Mouse (Mus musculus) olfactory bulb, adult 2 months (tissue): ENCODE results near the gene Aldh3b3. TPM values are rescaled to one million over a fixed set of nuclear protein-coding genes. Genes with fewer than 3 reads are reported as not detected.

Experiments used
- H3K27ac ChIP-seq: fragments of 200-500 bp; 2 replicates; pipeline ENCODE4 v1.5.1; 2012; ENCODE audit warnings: low read depth, low read length; ENCODE audit not compliant: insufficient read depth
- H3K4me1 ChIP-seq: fragments of 200-500 bp; 2 replicates; pipeline ENCODE4 v1.6.1; 2012; ENCODE audit warnings: low read length; ENCODE audit not compliant: control insufficient read depth, insufficient read depth
- H3K4me3 ChIP-seq: fragments of 200-500 bp; 2 replicates; pipeline ENCODE4 v1.5.1; 2012; ENCODE audit warnings: mild to moderate bottlenecking, low read depth, low read length, moderate library complexity; ENCODE audit not compliant: insufficient read depth
- CTCF ChIP-seq: fragments of 200-500 bp; IDR thresholded peaks from 2 replicates; pipeline ENCODE4 v1.5.1; 2012; ENCODE audit warnings: low read depth, mild to moderate bottlenecking, low read length, moderate library complexity; ENCODE audit not compliant: insufficient read depth
- POLR2A ChIP-seq: fragments of 200-500 bp; IDR thresholded peaks from 2 replicates; pipeline ENCODE4 v1.6.1; 2012; ENCODE audit warnings: mild to moderate bottlenecking, low read depth, low read length, moderate library complexity; ENCODE audit not compliant: insufficient read depth
- WGBS: fragments of 180-500 bp; shearing (Covaris S2); methylation state at CpG from one replicate; pipeline ENCODE4 v1.1.7; 2018; 5-methylcytosine and 5-hydroxymethylcytosine counted together
- polyA plus RNA-seq: library from polyadenylated mRNA; stranded (reverse); fragments of >200 nt; gene quantifications from 2 replicates; pipeline ENCODE4 v1.2.4, GENCODE M21; 2012; ENCODE audit warnings: low replicate concordance; ENCODE audit not compliant: missing spikeins, insufficient read depth, insufficient read length

Aldh3b3 gene
- polyA plus RNA-seq, 1 experiment: not detected

DNA sequence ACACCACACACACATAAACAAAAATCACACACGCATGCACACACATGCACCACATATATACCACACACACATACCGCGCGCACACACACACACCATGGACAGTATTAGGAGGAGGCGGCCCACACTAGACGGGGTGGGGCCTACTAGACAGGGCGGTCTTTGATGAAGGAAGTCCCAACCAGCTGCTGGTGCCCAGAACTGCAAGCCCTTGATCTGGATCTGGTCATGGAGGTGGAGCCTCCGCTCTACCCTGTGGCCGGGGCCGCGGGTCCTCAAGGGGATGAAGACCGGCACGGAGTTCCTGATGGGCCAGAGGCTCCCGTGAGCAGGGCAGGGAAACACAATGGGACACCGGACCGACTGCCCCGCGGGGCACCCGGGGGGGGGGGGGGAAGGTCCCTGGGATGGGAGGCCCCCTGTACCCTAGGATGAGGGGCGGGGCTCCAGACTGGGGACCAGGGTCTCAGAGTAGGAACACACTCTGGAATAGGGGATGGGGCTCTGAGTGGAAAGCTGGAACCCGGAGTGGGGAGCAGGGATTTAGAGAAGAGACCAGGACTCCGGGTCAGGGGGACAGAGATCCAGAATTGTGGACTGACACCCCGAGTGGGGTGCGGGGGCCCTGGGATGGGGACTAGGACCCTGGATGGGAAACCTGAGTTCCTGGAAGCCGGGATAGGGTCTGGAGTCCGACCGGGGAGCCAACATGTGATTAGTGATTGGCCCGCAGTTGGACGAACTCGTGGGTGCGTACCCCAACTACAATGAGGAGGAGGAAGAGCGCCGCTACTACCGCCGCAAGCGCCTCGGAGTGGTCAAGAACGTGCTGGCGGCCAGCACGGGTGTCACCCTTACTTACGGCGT, 23.2 kb upstream of the Aldh3b3 start, which contains the start of gene Unc93b1:
Unc93b1 (plus strand) TSS at position 155 of the 864 bp plus-strand sequence.
- Histone ChIP-seq H3K27ac (no peak within 1 kb of the TSS), H3K4me3 (peak within 1 kb of the TSS; percentile 47), H3K4me1 (peaks cover 19% of the 10 kb centered on the region)
- TF ChIP-seq CTCF (no peak), POLR2A (no peak)
- WGBS: 14% methylated on average over 42 of the region's 42 CpGs

DNA sequence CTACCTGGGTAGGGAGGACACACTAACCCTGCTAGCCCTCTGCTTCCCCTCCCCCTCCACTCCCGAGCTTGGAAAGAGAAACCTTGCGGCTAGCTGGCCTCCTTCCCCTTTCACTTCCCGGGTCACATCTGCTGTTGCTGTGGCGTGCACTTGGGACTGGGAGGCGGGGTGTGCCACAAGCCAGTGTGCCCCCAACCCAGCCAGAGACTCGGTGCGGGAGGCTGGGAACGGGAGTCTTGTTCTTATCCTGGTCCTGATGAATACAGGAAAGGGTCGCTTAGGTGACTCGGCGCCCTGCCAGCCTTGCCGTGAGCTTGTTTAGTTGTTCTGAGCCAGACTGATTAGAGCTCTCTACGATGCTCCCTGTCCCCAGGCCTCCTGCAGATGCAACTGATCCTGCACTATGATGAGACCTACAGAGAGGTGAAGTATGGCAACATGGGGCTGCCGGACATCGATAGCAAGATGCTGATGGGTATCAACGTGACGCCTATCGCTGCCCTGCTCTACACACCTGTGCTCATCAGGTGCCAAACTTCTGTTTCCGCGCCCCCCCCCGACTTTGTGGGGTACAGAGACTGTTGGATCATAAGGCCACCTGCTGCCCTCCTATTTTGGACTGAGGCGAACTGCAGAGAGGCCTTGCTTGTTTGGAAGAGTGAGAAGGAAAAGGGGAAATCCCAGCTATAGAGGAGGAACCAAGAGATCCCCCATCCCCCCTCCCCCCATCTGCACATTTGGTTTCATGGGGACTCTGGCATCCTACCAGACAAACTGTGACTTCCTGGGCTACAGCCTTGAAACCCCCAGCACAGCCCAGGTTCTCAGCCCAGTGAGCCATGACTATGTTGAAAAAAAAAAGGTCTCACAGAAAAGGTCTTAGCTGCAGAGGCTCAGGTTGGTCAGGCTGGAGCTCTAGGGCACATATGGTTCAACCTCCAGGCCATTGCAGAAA, 22.3 kb upstream of the Aldh3b3 start:
- no peak overlapping the region for H3K27ac ChIP-seq
- peaks cover 12% of the 10 kb centered on the region for H3K4me1 ChIP-seq
- TF ChIP-seq POLR2A (0 out of 2 replicates have a peak, but pooled peaks have one; percentile 14), CTCF (no peak)
- 8% methylated on average over 22 of the region's 22 CpGs for WGBS
- peak overlapping the region; percentile 47 for H3K4me3 ChIP-seq

DNA sequence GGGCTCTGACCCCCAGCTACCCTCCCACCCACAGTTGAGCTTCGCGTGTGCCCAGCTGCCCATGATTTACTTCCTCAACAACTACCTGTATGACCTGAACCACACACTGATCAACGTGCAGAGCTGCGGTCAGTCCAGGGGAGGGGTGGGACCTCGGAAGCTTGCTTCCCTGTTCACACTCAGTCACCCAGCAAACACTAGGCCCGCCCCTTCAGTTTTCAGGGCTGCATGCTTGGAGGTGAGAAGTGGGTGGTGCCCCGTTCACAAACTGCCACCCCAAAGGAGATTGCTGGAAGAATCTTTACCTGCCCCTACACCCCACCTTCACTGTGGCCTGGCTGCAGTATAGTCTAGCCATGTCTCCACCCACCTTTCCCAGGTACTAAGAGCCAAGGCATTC, 16.1 kb upstream of the Aldh3b3 start:
- peaks cover 3% of the 10 kb centered on the region for H3K4me1 ChIP-seq
- TF ChIP-seq CTCF: no peak
- TF ChIP-seq POLR2A: no peak
- 84% methylated on average over 7 of the region's 7 CpGs for WGBS
- no peak overlapping the region for H3K4me3 ChIP-seq
- H3K27ac ChIP-seq: no peak overlapping the region

DNA sequence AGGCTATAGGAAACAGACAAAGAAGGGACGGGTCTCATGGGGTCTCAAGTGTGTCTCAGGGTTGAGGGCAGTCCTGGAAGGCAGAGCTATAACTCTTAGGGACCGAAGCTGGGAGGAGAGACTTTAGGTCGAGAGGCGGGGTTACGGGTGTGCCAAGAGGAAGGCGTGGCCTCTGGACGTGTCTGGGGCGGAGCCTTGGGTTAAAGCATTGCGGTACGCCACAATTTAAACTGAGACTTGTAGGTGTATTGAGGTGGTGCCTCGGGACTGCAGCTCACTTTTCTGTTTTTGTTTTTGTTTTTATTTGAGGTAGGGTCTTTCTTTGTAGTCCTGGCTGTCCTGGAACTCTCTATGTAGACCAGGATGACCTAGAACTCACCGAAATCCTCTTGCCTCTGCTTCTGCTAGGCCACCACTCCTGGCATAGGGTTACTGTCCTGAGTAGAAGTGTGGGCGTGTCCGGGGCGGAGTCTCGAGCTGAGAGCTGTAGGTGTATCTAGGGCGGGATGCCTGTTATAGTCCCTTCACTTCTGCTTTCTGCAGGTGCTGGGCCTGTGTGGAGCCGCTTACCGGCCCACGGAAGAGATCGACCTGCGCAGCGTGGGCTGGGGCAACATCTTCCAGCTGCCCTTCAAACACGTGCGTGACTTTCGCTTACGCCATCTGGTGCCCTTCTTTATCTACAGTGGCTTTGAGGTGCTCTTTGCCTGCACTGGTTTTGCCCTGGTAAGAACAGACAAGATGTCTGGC, 15.3 kb upstream of the Aldh3b3 start:
- WGBS: 32% methylated on average over 27 of the region's 27 CpGs
- peaks cover 3% of the 10 kb centered on the region for H3K4me1 ChIP-seq
- no peak overlapping the region for H3K27ac ChIP-seq
- TF ChIP-seq POLR2A (no peak), CTCF (no peak)
- H3K4me3 ChIP-seq: no peak overlapping the region

DNA sequence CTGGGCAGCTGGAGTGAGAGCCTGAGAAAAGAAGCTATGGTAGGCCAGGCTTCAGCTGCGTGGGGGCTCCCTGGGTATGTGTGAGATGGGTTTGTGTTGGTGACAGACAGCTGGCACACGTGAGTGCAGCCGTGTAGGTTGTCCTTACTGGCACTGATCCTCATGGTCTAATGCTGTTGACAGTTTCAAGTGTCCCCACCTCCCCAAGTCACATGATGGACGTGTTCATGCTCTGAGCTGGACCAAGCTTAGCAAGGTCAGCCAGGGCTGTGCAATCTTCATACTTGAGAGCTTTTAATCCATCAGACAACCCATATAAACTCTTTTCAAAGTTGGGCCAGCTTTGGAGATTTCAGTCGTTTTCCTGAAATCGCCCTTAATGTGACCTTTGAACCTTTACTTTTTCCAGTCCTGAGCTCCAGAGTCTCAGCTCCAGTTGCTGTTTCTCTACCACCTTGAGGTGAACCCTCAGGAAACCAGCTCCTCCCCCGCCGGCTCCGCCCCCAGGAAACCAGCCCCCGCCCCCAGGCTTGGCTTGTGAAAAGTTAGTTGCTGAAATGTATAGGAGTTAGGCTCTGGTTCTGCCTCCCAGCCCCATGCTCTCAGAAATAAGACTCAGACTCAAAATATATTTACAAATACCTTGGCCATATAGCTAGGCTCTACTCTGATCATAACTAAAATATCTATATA, 12.4 kb upstream of the Aldh3b3 start:
- Histone ChIP-seq H3K27ac (no peak overlapping the region), H3K4me3 (no peak overlapping the region)
- no peak for TF ChIP-seq CTCF
- no peak for TF ChIP-seq POLR2A

DNA sequence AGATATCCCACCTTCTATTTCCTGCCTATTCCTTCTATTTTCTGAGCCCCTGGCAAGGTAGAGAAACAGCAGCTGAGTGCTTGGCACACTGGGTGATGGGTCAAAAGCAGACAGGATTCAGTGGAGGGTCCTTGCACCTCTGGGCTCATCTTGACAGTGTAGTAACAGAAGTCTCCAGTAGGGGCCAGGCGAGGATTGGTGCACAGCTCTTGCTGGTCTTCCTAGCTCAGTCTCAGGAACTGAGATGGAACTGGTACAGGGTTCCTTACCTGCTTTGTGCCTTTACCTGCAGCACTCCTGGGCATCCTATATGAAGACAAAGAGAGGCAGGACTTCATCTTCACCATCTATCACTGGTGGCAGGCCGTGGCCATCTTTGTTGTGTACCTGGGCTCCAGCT, 11.7 kb upstream of the Aldh3b3 start:
- H3K4me3 ChIP-seq: no peak overlapping the region
- 24% methylated on average over 2 of the region's 2 CpGs for WGBS
- TF ChIP-seq CTCF (peak; percentile 36; the same call in 1 of the 2 replicates), POLR2A (no peak)
- H3K4me1 ChIP-seq: peaks cover 3% of the 10 kb centered on the region
- H3K27ac ChIP-seq: no peak overlapping the region

More for the DNA sequence above, 12.4 kb upstream of the Aldh3b3 start:
- H3K4me1 ChIP-seq: peaks cover 3% of the 10 kb centered on the region
- 36% methylated on average over 10 of the region's 10 CpGs for WGBS

DNA sequence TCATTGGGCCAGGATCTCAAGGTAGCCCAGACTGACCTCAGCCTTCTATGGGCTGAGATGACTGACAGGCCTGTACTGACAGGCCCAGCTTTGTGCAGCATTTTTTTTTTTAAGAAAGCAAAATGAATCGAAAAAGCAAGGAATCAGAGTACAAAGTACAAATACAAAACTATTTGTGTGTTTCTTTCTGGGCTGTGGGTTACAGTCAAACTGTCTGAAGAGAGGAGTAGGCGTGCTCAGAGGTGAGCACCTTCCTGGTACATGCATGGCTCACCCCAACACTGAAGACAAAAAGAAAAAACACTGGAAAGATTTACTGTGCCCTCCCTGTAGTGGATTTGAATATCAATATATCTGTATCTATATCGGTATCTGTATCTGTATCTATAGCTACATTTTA, 10.6 kb upstream of the Aldh3b3 start:
- TF ChIP-seq CTCF (no peak), POLR2A (no peak)
- Histone ChIP-seq H3K27ac (no peak overlapping the region), H3K4me3 (no peak overlapping the region), H3K4me1 (peaks cover 3% of the 10 kb centered on the region)
- WGBS: 84% methylated on average over 3 of the region's 3 CpGs

DNA sequence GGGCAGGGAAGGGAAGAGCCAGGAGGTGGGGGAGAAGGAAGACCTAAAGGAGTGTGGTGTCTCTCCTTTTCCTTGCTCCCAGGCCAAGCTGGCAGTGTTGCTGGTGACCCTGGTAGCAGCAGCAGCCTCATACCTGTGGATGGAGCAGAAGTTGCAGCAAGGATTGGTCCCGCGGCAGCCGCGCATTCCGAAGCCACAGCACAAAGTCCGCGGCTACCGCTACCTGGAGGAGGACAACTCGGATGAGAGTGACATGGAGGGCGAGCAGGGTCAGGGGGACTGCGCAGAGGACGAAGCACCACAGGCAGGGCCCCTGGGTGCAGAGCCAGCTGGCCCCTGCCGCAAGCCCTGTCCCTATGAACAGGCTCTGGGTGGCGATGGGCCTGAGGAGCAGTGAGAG, 9.9 kb upstream of the Aldh3b3 start:
- Histone ChIP-seq H3K4me3 (no peak overlapping the region), H3K4me1 (no peaks in the 10 kb centered on the region), H3K27ac (no peak overlapping the region)
- no peak for TF ChIP-seq CTCF
- no peak for TF ChIP-seq POLR2A
- 77% methylated on average over 14 of the region's 14 CpGs for WGBS
